Mouse (Mus musculus) naive thymus-derived CD4-positive, alpha-beta T cell, adult 2 months (primary cell): ENCODE data around the gene Paics.
"Not testable (repeated sequence)": the region's sequence is repeated elsewhere in the genome, so short reads cannot be mapped to it uniquely, and the experiment has no call there.

Experiments
- DNase-seq: peaks from one replicate; pipeline ENCODE4 v3.0.0-alpha.2; 2011; ENCODE audit warnings: low read depth

Paics gene

GRCm38 (mm10) chr5:76952112-76953040, 1.3 kb downstream of the Paics start:
- DNase-seq: no peak

GRCm38 (mm10) chr5:76953794-76954193, 2.7 kb downstream of the Paics start:
- no peak for DNase-seq

GRCm38 (mm10) chr5:76954271-76954900, 3.3 kb downstream of the Paics start:
- no peak for DNase-seq

- no peak for DNase-seq
These were observed 4.4 kb downstream of the Paics start for GRCm38 (mm10) chr5:76955474-76955873.

- peak; percentile 25 for DNase-seq
These were observed 6.8 kb downstream of the Paics start for GRCm38 (mm10) chr5:76957954-76958353.

- no peak for DNase-seq
These were observed 8.5 kb downstream of the Paics start for GRCm38 (mm10) chr5:76959587-76959986.

- DNase-seq: no peak
These were observed 11.4 kb downstream of the Paics start for GRCm38 (mm10) chr5:76962545-76962944.

- no peak for DNase-seq
These were observed 13.5 kb downstream of the Paics start for GRCm38 (mm10) chr5:76964651-76965050.

- DNase-seq: no peak
These were observed 18.1 kb downstream of the Paics start for GRCm38 (mm10) chr5:76969250-76969649.

GRCm38 (mm10) chr5:76971115-76971514, 20.0 kb downstream of the Paics start:
- not testable (repeated sequence) for DNase-seq

GRCm38 (mm10) chr5:76973488-76973887, 22.4 kb downstream of the Paics start:
- peak; percentile 19 for DNase-seq

GRCm38 (mm10) chr5:76974207-76974553, 23.1 kb downstream of the Paics start:
- DNase-seq: no peak

GRCm38 (mm10) chr5:76974554-76975285, 23.6 kb downstream of the Paics start, which contains the start of gene Srp72:
Srp72 (plus strand) TSS chr5:76974683.
- DNase-seq: peak; percentile 90

- DNase-seq: no peak
These were observed 24.6 kb downstream of the Paics start for GRCm38 (mm10) chr5:76975736-76976135.

- no peak for DNase-seq
These were observed 32.9 kb downstream of the Paics start for GRCm38 (mm10) chr5:76984015-76984414.

- no peak for DNase-seq
These were observed 39.7 kb downstream of the Paics start for GRCm38 (mm10) chr5:76990789-76991188.

- no peak for DNase-seq
These were observed 42.2 kb downstream of the Paics start for GRCm38 (mm10) chr5:76993174-76993814.

- DNase-seq: no peak
These were observed 47.3 kb downstream of the Paics start for GRCm38 (mm10) chr5:76998416-76998815.

GRCm38 (mm10) chr5:77001192-77001591, 50.1 kb downstream of the Paics start:
- no peak for DNase-seq

GRCm38 (mm10) chr5:77004051-77004821, 53.1 kb downstream of the Paics start, which contains the start of gene Arl9:
Arl9 (plus strand) TSS chr5:77004055.
- DNase-seq: no peak

GRCm38 (mm10) chr5:77010352-77010751, 59.2 kb downstream of the Paics start:
- DNase-seq: no peak
